Mouse (Mus musculus) ES-CJ7 (cell line): ENCODE measurements around the gene H2-Q7.
A peak's percentile ranks its signal among the peaks of the same experiment; 100 is the strongest.
"Not testable (repeated sequence)": the region's sequence is repeated elsewhere in the genome, so short reads cannot be mapped to it uniquely, and the experiment has no call there.

Experiments used
- DNase-seq: peaks from one replicate; pipeline ENCODE4 v3.0.0; 2011; ENCODE audit warnings: low read depth, low spot score

The H2-Q7 gene

GRCm38 (mm10) chr17:35438885-35439284, at the start of gene H2-Q7:
TSS of gene H2-Q7 (plus strand) at chr17:35439155.
- DNase-seq, result peak; percentile 67

- DNase-seq, result peak; percentile 62
Observed at GRCm38 (mm10) chr17:35389796-35390195, 49.2 kb upstream of the H2-Q7 start.

GRCm38 (mm10) chr17:35392671-35393070, 46.3 kb upstream of the H2-Q7 start:
- DNase-seq, result not testable (repeated sequence)

GRCm38 (mm10) chr17:35393864-35394800, 44.8 kb upstream of the H2-Q7 start:
- not testable (repeated sequence) for DNase-seq

GRCm38 (mm10) chr17:35396956-35397355, 42.0 kb upstream of the H2-Q7 start:
- not testable (repeated sequence) for DNase-seq

GRCm38 (mm10) chr17:35413057-35413456, 25.9 kb upstream of the H2-Q7 start:
- DNase-seq, result not testable (repeated sequence)

GRCm38 (mm10) chr17:35415273-35416129, 23.5 kb upstream of the H2-Q7 start:
- DNase-seq, result not testable (repeated sequence)

- no peak for DNase-seq
Observed at GRCm38 (mm10) chr17:35418772-35419171, 20.2 kb upstream of the H2-Q7 start.

- DNase-seq, result not testable (repeated sequence)
Observed at GRCm38 (mm10) chr17:35419564-35419963, 19.4 kb upstream of the H2-Q7 start.

- DNase-seq, result peak; percentile 63
Observed at GRCm38 (mm10) chr17:35420206-35420810, 18.6 kb upstream of the H2-Q7 start.

GRCm38 (mm10) chr17:35421331-35421730, 17.6 kb upstream of the H2-Q7 start:
- DNase-seq, result not testable (repeated sequence)

GRCm38 (mm10) chr17:35422360-35422759, 16.6 kb upstream of the H2-Q7 start:
- not testable (repeated sequence) for DNase-seq

GRCm38 (mm10) chr17:35423131-35423810, 15.7 kb upstream of the H2-Q7 start:
- not testable (repeated sequence) for DNase-seq

- not testable (repeated sequence) for DNase-seq
Observed at GRCm38 (mm10) chr17:35424106-35424505, 14.8 kb upstream of the H2-Q7 start.

- DNase-seq, result peak; percentile 52
Observed at GRCm38 (mm10) chr17:35424624-35425416, 14.1 kb upstream of the H2-Q7 start, which contains the start of gene H2-Q6. TSS of gene H2-Q6 (plus strand) at chr17:35424850.

- peak; percentile 54 for DNase-seq
Observed at GRCm38 (mm10) chr17:35425474-35425873, 13.5 kb upstream of the H2-Q7 start.

- DNase-seq, result not testable (repeated sequence)
Observed at GRCm38 (mm10) chr17:35428883-35429282, 10.1 kb upstream of the H2-Q7 start.

- DNase-seq, result not testable (repeated sequence)
Observed at GRCm38 (mm10) chr17:35430671-35431070, 8.3 kb upstream of the H2-Q7 start.

GRCm38 (mm10) chr17:35432167-35432566, 6.8 kb upstream of the H2-Q7 start:
- peak; percentile 6 for DNase-seq

GRCm38 (mm10) chr17:35434836-35435235, 4.1 kb upstream of the H2-Q7 start:
- peak; percentile 83 for DNase-seq
